Mouse (Mus musculus): ENCODE data around the gene Olfr433. TPM values are rescaled to one million over a fixed set of nuclear protein-coding genes. Genes with fewer than 3 reads are reported as not detected.

Gene Olfr433
- total RNA-seq, 2 experiments from 2014 or later: not detected

Other genes starting within 250 kb of the Olfr433 start
- gene Ifi211, start 127.7 kb upstream of the Olfr433 start, total RNA-seq (2021): under 1 TPM; 0.24 to 0.36 TPM
- gene Mndal, start 98.2 kb upstream of the Olfr433 start, total RNA-seq (2021): 1 to 10 TPM; 5.5 to 5.8 TPM
- gene Ifi203, start 98.0 kb upstream of the Olfr433 start, total RNA-seq (2021): 1 to 10 TPM; 4.7 to 5.7 TPM
- not detected for gene Ifi202b, start 58.0 kb upstream of the Olfr433 start, total RNA-seq (2021)
- gene Ifi205, start 8.9 kb upstream of the Olfr433 start, total RNA-seq (2021): under 1 TPM in 1 of 2 experiments, not detected in 1; 0.33 TPM
- gene Olfr432, start 8.5 kb downstream of the Olfr433 start, total RNA-seq (2021): not detected
- gene Olfr430, start 25.9 kb downstream of the Olfr433 start, total RNA-seq (2021): not detected
- not detected for gene Olfr429, start 43.6 kb downstream of the Olfr433 start, total RNA-seq (2021)
- gene Olfr427, start 56.2 kb downstream of the Olfr433 start, total RNA-seq (2021): not detected
- not detected for gene Olfr231, start 80.5 kb downstream of the Olfr433 start, total RNA-seq (2021)
- gene Olfr424, start 90.8 kb downstream of the Olfr433 start, total RNA-seq (2021): not detected
- gene Olfr420, start 114.9 kb downstream of the Olfr433 start, total RNA-seq (2021): not detected
- 10 to 100 TPM in 1 of 2 experiments, 1 to 10 TPM in 1; 9.8 to 13.5 TPM for gene Spta1, start 132.1 kb downstream of the Olfr433 start, total RNA-seq (2021)
- gene Olfr419, start 211.4 kb downstream of the Olfr433 start, total RNA-seq (2021): not detected